Mouse (Mus musculus) yolk sac, embryonic 10.5 days (tissue): ENCODE measurements around the gene Dmc1.

Source experiments
- DNase-seq: peaks from one replicate; pipeline ENCODE4 v3.0.0-alpha.2; 2017; ENCODE audit warnings: low spot score

Dmc1 gene

GRCm38 (mm10) chr15:79562417-79562816 is 42.5 kb downstream of the Dmc1 start:
- DNase-seq = no peak

- no peak for DNase-seq
These were observed 45.3 kb downstream of the Dmc1 start for GRCm38 (mm10) chr15:79559649-79560048.

- no peak for DNase-seq
These were observed 52.3 kb downstream of the Dmc1 start for GRCm38 (mm10) chr15:79552566-79552965.

- no peak for DNase-seq
These were observed 56.7 kb downstream of the Dmc1 start for GRCm38 (mm10) chr15:79548226-79548625.

DNA sequence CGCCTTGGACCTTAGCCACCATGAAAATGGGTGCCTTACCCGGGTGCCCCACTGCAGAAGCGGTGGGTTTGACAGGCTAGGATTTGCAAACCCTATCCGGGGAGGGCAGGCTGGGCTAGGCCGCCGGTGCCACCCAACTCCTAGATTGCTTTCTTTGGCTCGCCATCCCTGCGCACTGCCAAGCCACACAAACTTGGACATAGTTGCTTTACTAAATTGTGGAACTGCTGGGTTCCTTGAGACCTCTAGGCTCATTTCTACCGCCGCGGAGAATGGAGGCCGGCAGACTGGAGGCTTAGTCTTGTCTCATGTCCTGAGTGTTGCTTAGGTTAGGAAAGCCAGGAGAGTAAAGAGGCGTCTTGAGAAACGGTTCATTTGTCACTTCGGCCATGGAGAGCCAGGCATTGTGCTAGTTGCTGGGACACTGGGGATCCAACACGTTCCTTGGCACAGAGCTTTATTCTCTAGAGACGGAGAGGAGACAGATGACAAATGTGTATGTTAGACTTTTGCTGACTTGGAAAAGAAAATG is 57.6 kb downstream of the Dmc1 start:
- DNase-seq = no peak

GRCm38 (mm10) chr15:79546410-79547288 is 58.3 kb downstream of the Dmc1 start, which contains the start of gene Ddx17:
Gene Ddx17 (minus strand): TSS chr15:79546741.
- DNase-seq = peak; percentile 97

DNA sequence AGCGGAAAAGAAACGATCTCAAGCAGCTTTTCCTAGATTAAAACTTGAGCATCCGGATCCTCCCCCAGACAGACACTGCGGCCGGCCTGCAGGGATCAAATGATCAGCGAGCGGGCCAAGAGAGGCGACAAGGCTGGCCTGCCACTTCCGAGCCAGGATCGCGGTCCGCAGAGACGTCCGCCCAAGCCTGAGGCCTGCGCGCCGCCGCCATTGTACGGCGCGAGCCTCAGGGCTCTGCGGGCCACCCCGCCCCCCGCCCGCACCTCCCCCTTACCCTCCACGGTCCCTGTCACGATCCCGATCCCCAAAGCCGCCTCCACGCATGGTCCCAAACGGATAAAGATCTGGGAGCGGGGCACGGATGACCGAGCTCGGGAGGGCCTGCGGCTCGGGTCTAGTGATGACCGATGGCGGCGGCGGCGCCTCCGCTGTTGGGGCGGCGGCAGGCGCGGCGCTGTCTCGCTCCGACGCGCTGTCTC is 58.9 kb downstream of the Dmc1 start:
- DNase-seq = peak; percentile 66

- no peak for DNase-seq
These were observed 59.4 kb downstream of the Dmc1 start for GRCm38 (mm10) chr15:79545496-79545895.

GRCm38 (mm10) chr15:79543968-79544367 is 60.9 kb downstream of the Dmc1 start:
- DNase-seq = no peak

- no peak for DNase-seq
These were observed 71.1 kb downstream of the Dmc1 start for GRCm38 (mm10) chr15:79533796-79534195.

- no peak for DNase-seq
These were observed 75.0 kb downstream of the Dmc1 start for GRCm38 (mm10) chr15:79529935-79530334.

GRCm38 (mm10) chr15:79527991-79528639 is 76.8 kb downstream of the Dmc1 start:
- no peak for DNase-seq

DNA sequence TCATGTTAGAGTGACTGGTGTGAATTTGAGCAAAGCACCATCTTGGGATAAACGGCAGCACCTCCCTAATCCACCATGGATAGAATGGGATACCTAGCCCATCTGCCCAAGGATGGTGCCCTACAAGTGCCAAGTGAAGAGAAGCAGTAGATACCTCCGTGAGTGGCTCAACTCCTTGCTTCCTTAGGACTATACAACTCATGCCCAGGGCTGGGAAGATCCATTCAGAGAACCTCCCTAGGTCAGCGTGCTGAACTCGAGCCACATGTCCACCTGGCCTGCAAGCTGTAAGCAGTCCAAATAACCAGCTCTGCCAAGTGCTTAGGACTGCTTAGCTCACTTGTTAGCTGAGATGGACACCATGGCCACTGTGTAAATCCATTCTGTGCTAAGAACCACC is 77.7 kb downstream of the Dmc1 start:
- no peak for DNase-seq

DNA sequence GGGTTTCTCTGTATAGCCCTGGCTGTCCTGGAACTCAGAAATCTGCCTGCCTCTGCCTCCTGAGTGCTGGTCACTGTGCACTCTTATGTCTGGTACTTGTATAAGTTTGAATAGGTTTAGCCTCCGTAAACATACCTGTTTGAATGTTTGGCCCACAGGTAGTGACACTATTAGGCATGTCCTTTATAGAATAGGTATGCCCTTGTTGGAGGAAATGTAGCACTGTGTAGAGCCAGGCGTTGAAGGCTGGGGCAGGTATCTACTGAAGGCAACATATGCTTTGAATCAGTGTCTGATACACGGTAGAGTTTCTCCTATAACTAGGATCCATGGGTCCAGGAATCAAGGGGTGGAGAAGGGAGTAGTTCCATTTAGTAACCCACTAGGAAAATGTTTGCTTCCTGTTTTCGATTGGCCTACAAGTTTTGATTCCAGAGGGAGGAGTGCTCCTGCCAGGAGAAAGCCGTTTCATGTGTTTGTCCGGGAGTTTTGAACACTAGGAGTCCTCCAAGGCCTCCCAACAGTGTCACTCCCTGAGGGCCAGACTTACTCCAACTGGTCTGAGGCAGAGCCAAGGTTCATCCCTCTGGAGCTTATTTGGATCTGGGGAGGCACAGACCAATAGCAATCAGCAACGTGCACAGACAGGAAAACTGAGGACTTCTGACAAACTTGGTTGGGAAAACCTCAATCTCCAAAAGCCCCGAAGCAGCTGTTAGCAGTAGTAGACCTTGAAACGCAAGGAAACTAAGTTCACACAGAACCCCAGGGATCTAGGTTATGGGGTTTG is 78.7 kb downstream of the Dmc1 start:
- no peak for DNase-seq

- no peak for DNase-seq
These were observed 79.3 kb downstream of the Dmc1 start for GRCm38 (mm10) chr15:79525564-79525963.

DNA sequence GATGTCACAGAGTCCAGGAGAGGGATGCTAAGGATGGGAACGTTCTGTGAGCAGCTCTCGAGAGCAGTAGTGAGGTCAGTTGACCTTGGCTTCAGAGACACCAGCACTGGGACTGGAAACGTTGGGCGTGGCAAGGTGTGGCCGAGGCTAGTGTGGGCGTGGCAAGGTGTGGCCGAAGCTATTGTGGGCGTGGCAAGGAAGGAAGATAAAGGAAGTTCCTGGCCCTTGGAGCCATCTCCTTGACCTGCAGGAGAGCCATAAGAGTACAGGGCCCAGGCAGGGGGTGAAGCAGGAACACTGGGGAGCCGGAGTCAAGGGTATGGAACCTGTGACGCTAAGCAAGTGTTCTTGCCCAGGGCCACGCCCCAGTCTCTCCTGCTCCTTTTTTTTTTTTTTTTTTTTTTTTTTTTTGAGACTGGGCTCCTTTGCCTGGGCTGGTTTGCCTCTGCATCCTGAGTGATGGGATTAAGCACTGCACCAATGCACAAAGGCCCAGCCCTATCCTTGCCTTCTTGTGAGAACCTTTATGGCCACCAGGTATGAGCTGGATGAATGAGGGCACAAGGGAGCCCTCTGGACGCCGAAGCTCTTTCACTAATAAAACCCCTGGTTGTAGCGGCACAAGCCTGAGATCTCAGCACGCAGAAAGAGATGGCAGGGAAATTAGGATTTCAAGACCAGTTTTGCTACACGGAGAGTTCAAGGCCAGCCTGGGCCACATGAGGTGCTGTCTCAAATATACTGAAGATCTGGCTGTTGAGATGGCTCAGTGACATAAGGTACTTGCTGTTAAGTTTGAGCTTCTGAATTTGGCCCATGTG is 85.3 kb downstream of the Dmc1 start:
- DNase-seq = no peak

- no peak for DNase-seq
These were observed 86.3 kb downstream of the Dmc1 start for GRCm38 (mm10) chr15:79518571-79518970.

- no peak for DNase-seq
These were observed 87.2 kb downstream of the Dmc1 start for GRCm38 (mm10) chr15:79517710-79518109.

DNA sequence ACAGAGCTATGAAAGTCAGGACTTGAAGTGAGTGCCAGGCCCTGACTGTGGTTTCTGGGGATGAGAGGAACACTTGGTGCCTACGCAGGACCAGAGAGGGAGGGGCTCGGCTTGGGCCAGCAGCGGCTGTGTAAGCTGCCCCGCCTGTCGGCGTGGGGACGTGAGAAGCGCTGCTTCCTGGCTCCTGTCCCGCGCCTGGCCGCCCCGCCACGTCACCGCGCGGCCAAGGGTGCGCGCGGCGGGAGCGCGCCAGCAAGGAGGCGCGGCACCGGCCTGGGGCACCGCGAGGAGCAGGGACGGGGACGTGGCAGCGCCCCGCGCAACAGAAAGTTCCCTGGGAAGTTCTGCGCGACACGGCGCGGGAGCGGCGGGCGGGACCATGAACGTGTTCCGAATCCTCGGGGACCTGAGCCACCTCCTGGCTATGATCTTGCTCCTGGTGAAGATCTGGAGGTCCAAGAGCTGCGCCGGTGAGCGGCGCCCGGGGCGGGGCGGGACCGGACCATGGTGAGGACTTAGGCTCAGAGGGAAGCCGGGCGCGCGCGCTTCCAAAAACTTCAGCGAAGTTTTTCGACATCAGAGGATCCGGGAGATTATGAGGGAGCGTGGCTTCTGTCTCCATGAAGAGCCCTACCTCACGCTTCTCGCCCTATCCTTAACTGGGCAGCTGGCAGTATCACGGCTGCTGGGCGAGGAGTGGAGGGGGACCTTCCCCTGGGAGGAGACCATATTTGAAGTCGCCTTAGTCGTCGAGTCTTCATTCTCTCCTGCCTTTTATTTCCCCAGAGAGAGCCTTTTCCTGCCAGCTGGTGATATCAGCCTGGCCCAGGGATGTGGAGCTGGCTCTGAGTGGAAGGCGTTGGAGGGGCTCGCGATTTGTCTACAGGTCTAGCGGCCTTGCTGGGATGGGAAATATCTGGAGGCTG is 88.5 kb downstream of the Dmc1 start, which contains the start of gene Kdelr3:
TSS of gene Kdelr3 (plus strand) at position 241 of the 926 bp plus-strand sequence.
- DNase-seq = peak; percentile 46

- DNase-seq = no peak
These were observed 91.0 kb downstream of the Dmc1 start for GRCm38 (mm10) chr15:79513940-79514339.
